Mouse (Mus musculus) MEL (cell line): ENCODE measurements at regions not wholly inside any gene's neighbourhood (a gene's known extent, or its start where the extent isn't known, plus 50 kb on each side); places are given as distances from the start of the nearest gene placed in this dataset.

Experiments
- DNase-seq: peaks from one replicate; pipeline ENCODE4 v3.0.0; 2011; ENCODE audit warnings: low read depth, low spot score
- H3K27ac ChIP-seq: 2 replicates; pipeline ENCODE4 v1.5.1; 2012; ENCODE audit warnings: low read depth, mild to moderate bottlenecking, control low read depth, low read length, moderate library complexity; ENCODE audit not compliant: control insufficient read depth
- H3K27me3 ChIP-seq, 2 experiments: fragments of 150-350 bp in 1 of 2; sonication (generic) in 1 of 2; 2 replicates each; pipeline ENCODE4 v1.6.1; 2012; ENCODE audit warnings: low read length in 2 of 2, mild to moderate bottlenecking in 2 of 2, improper control_type of control experiment in 1 of 2, moderate library complexity in 1 of 2; ENCODE audit not compliant: insufficient read depth in 2 of 2, control insufficient read depth in 1 of 2
- H3K36me3 ChIP-seq, 2 experiments: 2 replicates each; pipeline ENCODE4 v1.6.1; 2012 to 2014; ENCODE audit warnings: low read length in 2 of 2, improper control_type of control experiment in 1 of 2, inconsistent platforms in 1 of 2, mild to moderate bottlenecking in 1 of 2; ENCODE audit not compliant: insufficient read depth in 2 of 2, control insufficient read depth in 1 of 2
- H3K4me1 ChIP-seq, 2 experiments: fragments of 150-350 bp in 1 of 2; sonication (generic) in 1 of 2; 2 replicates each; pipeline ENCODE4 v1.6.1; 2012; ENCODE audit warnings: low read length in 2 of 2, improper control_type of control experiment in 1 of 2, mild to moderate bottlenecking in 1 of 2; ENCODE audit not compliant: insufficient read depth in 2 of 2, control insufficient read depth in 1 of 2
- H3K4me3 ChIP-seq, 2 experiments: fragments of 150-350 bp in 1 of 2; sonication (generic) in 1 of 2; 2 replicates each; pipeline ENCODE4 v1.5.1; 2012; ENCODE audit warnings: low read depth in 2 of 2, low read length in 2 of 2, mild to moderate bottlenecking in 2 of 2, moderate library complexity in 2 of 2, control low read depth in 1 of 2, improper control_type of control experiment in 1 of 2; ENCODE audit not compliant: control insufficient read depth in 1 of 2, insufficient read depth in 1 of 2
- H3K79me2 ChIP-seq: 2 replicates; pipeline ENCODE4 v1.6.1; 2012; ENCODE audit warnings: mild to moderate bottlenecking, low read length, moderate library complexity; ENCODE audit not compliant: control insufficient read depth, poor library complexity, insufficient read depth
- H3K9ac ChIP-seq: 2 replicates; pipeline ENCODE4 v1.6.1; 2012; ENCODE audit warnings: low read depth, mild to moderate bottlenecking, control low read depth, low read length, moderate library complexity; ENCODE audit not compliant: control insufficient read depth, poor library complexity, severe bottlenecking
- H3K9me3 ChIP-seq: fragments of 150-350 bp; sonication (generic); replicated peaks from 2 replicates; pipeline ENCODE4 v1.6.1; 2012; ENCODE audit warnings: mild to moderate bottlenecking, low read length, improper control_type of control experiment, moderate library complexity; ENCODE audit not compliant: insufficient read depth
- BHLHE40 ChIP-seq: IDR thresholded peaks from 2 replicates; pipeline ENCODE4 v1.6.1; 2012; ENCODE audit warnings: low read depth, mild to moderate bottlenecking, inconsistent platforms, low read length, improper control_type of control experiment, borderline replicate concordance
- EP300 ChIP-seq, 2 experiments: IDR thresholded peaks; 2 replicates each; pipeline ENCODE4 v1.6.1; 2011; ENCODE audit warnings: improper control_type of control experiment in 2 of 2, low read length in 2 of 2, low read depth in 1 of 2, mild to moderate bottlenecking in 1 of 2
- ETS1 ChIP-seq: IDR thresholded peaks from 2 replicates; pipeline ENCODE4 v1.6.1; 2012; ENCODE audit warnings: low read depth, mild to moderate bottlenecking, inconsistent platforms, low read length, improper control_type of control experiment, moderate library complexity
- HCFC1 ChIP-seq: IDR thresholded peaks from 2 replicates; pipeline ENCODE4 v1.6.1; 2012; ENCODE audit warnings: low read depth, mild to moderate bottlenecking, inconsistent platforms, low read length, improper control_type of control experiment, moderate library complexity
- MEF2A ChIP-seq: IDR thresholded peaks from 2 replicates; pipeline ENCODE4 v1.6.1; 2014; ENCODE audit warnings: low read depth, mild to moderate bottlenecking, inconsistent platforms, low read length, improper control_type of control experiment; ENCODE audit not compliant: poor library complexity, insufficient replicate concordance, severe bottlenecking; ENCODE audit errors: extremely low read depth
- NELFE ChIP-seq: IDR thresholded peaks from 2 replicates; pipeline ENCODE4 v1.6.1; 2011; ENCODE audit warnings: low read depth, low read length, improper control_type of control experiment
- NRF1 ChIP-seq: IDR thresholded peaks from 2 replicates; pipeline ENCODE4 v1.6.1; 2014; ENCODE audit warnings: low read depth, mild to moderate bottlenecking, inconsistent platforms, low read length, improper control_type of control experiment, moderate library complexity; ENCODE audit not compliant: poor library complexity, insufficient read depth, severe bottlenecking
- POLR2A ChIP-seq, 2 experiments: IDR thresholded peaks; 2 replicates each; pipeline ENCODE4 v1.6.1; 2011 to 2012; ENCODE audit warnings: low read length in 2 of 2, mild to moderate bottlenecking in 2 of 2, control low read depth in 1 of 2, improper control_type of control experiment in 1 of 2, low read depth in 1 of 2, moderate library complexity in 1 of 2; ENCODE audit not compliant: control insufficient read depth in 1 of 2, insufficient read depth in 1 of 2, poor library complexity in 1 of 2
- POLR2AphosphoS2 ChIP-seq: IDR thresholded peaks from 2 replicates; pipeline ENCODE4 v1.6.1; 2011; ENCODE audit warnings: low read length, improper control_type of control experiment
- RAD21 ChIP-seq: IDR thresholded peaks from 2 replicates; pipeline ENCODE4 v1.6.1; 2011; ENCODE audit warnings: mild to moderate bottlenecking, low read depth, low read length, improper control_type of control experiment
- USF1 ChIP-seq: IDR thresholded peaks from 2 replicates; pipeline ENCODE4 v1.6.1; 2014; ENCODE audit warnings: low read depth, mild to moderate bottlenecking, inconsistent platforms, low read length, improper control_type of control experiment, moderate library complexity
- ZC3H11A ChIP-seq: IDR thresholded peaks from 2 replicates; pipeline ENCODE4 v1.6.1; 2012; ENCODE audit warnings: low read depth, mild to moderate bottlenecking, inconsistent platforms, low read length, improper control_type of control experiment
- ZNF384 ChIP-seq: IDR thresholded peaks from 2 replicates; pipeline ENCODE4 v1.6.1; 2012; ENCODE audit warnings: low read depth, mild to moderate bottlenecking, inconsistent platforms, low read length, improper control_type of control experiment

DNA sequence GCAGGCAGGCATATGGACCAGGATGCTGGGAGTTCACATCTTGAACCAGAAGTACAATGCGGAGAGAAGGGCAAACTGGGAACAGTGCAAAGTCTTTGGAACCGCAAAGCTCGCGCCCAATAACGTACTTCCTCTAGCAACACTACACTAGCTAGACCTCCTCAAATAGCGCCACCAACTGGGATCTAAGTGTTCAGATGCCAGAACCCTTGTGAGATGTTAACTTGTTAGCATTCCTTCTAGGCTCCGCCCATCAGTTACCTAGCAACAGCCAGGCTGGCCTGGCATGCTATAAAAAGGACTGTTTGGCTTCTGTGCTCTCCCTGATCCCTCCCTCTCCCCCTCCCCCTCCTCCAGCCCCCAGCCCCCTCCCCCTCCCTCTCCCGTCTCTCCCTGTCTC, 182.3 kb upstream of the Jmjd1c start:
- H3K4me3 ChIP-seq = no peak overlapping the region
- no peak for DNase-seq
- H3K4me1 ChIP-seq = peaks cover 2 to 19% of the 10 kb centered on the region in 2 experiments; a peak in 3 of 4 replicates
- no peak overlapping the region for H3K27ac ChIP-seq
- no peak for TF ChIP-seq ZC3H11A
- TF ChIP-seq ETS1 = no peak
- H3K9ac ChIP-seq = no peak overlapping the region
- H3K79me2 ChIP-seq = no peaks in the 10 kb centered on the region
- no peaks in the 10 kb centered on the region for H3K27me3 ChIP-seq
- no peaks in the 10 kb centered on the region for H3K9me3 ChIP-seq
- peaks cover 0 to 28% of the 10 kb centered on the region in 2 experiments; a peak in 2 of 4 replicates for H3K36me3 ChIP-seq

- Histone ChIP-seq H3K27ac (no peak overlapping the region), H3K36me3 (peaks cover 0 to 24% of the 10 kb centered on the region in 2 experiments; a peak in 2 of 4 replicates), H3K79me2 (no peaks in the 10 kb centered on the region), H3K4me1 (peaks cover 2 to 19% of the 10 kb centered on the region in 2 experiments; a peak in 3 of 4 replicates), H3K27me3 (no peaks in the 10 kb centered on the region), H3K4me3 (no peak overlapping the region), H3K9me3 (no peaks in the 10 kb centered on the region), H3K9ac (no peak overlapping the region)
- no peak for DNase-seq
- TF ChIP-seq NRF1 (no peak), BHLHE40 (no peak), MEF2A (no peak), NELFE (no peak), POLR2AphosphoS2 (no peak), RAD21 (no peak), USF1 (no peak), POLR2A (IDR thresholded peaks at IDR 0.05; ENCODE audit: control insufficient read depth in 1 of 2, insufficient read depth in 1 of 2, low read depth in 1 of 2, low read length in 2 of 2, poor library complexity in 1 of 2) (no peak), HCFC1 (no peak)
Measured at GRCm38 (mm10) chr10:66914288-66914975, 181.5 kb upstream of the Jmjd1c start.

DNA sequence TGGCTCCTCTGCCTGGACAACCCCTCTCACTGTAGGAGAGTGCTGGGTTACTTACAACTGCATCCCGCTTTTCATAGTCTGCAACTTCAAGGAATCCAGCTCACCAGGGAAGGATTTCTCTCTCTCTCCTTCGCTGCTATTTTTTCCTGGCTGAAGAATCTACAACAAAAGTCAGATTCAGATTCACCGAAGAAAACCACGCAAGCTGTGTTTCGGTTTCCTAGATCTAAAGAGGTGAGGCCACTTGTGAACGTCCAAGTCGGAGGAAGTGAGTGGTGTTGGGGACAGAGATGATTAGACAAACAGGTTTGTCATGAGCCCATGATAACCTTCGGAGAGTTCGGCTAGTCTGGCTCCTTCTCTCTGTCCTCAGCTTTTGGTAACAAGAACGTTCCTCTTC, 180.1 kb upstream of the Jmjd1c start:
- no peak for DNase-seq
- no peak overlapping the region for H3K4me3 ChIP-seq
- H3K36me3 ChIP-seq = peaks cover 0 to 14% of the 10 kb centered on the region in 2 experiments; a peak in 2 of 4 replicates
- H3K9me3 ChIP-seq = no peaks in the 10 kb centered on the region
- H3K27me3 ChIP-seq = no peaks in the 10 kb centered on the region
- H3K79me2 ChIP-seq = no peaks in the 10 kb centered on the region
- H3K9ac ChIP-seq = no peak overlapping the region
- peaks cover 2 to 15% of the 10 kb centered on the region in 2 experiments; a peak in 3 of 4 replicates for H3K4me1 ChIP-seq
- TF ChIP-seq ZNF384 (no peak), EP300 (IDR thresholded peaks at IDR 0.05; ENCODE audit: low read depth in 1 of 2, low read length in 2 of 2) (no peak)
- H3K27ac ChIP-seq = no peak overlapping the region
